Mouse (Mus musculus) MEL (cell line): ENCODE data around the gene Rhof. TPM values are rescaled to one million over a fixed set of nuclear protein-coding genes. Genes with fewer than 3 reads are reported as not detected.
A peak's percentile ranks its signal among the peaks of the same experiment; 100 is the strongest.

Source experiments
- DNase-seq: peaks from one replicate; pipeline ENCODE4 v3.0.0; 2011; ENCODE audit warnings: low read depth, low spot score
- H3K27ac ChIP-seq: 2 replicates; pipeline ENCODE4 v1.5.1; 2012; ENCODE audit warnings: low read depth, mild to moderate bottlenecking, control low read depth, low read length, moderate library complexity; ENCODE audit not compliant: control insufficient read depth
- H3K27me3 ChIP-seq, 2 experiments: fragments of 150-350 bp in 1 of 2; sonication (generic) in 1 of 2; 2 replicates each; pipeline ENCODE4 v1.6.1; 2012; ENCODE audit warnings: low read length in 2 of 2, mild to moderate bottlenecking in 2 of 2, improper control_type of control experiment in 1 of 2, moderate library complexity in 1 of 2; ENCODE audit not compliant: insufficient read depth in 2 of 2, control insufficient read depth in 1 of 2
- H3K36me3 ChIP-seq, 2 experiments: 2 replicates each; pipeline ENCODE4 v1.6.1; 2012 to 2014; ENCODE audit warnings: low read length in 2 of 2, improper control_type of control experiment in 1 of 2, inconsistent platforms in 1 of 2, mild to moderate bottlenecking in 1 of 2; ENCODE audit not compliant: insufficient read depth in 2 of 2, control insufficient read depth in 1 of 2
- H3K4me1 ChIP-seq, 2 experiments: fragments of 150-350 bp in 1 of 2; sonication (generic) in 1 of 2; 2 replicates each; pipeline ENCODE4 v1.6.1; 2012; ENCODE audit warnings: low read length in 2 of 2, improper control_type of control experiment in 1 of 2, mild to moderate bottlenecking in 1 of 2; ENCODE audit not compliant: insufficient read depth in 2 of 2, control insufficient read depth in 1 of 2
- H3K4me3 ChIP-seq, 2 experiments: fragments of 150-350 bp in 1 of 2; sonication (generic) in 1 of 2; 2 replicates each; pipeline ENCODE4 v1.5.1; 2012; ENCODE audit warnings: low read depth in 2 of 2, low read length in 2 of 2, mild to moderate bottlenecking in 2 of 2, moderate library complexity in 2 of 2, control low read depth in 1 of 2, improper control_type of control experiment in 1 of 2; ENCODE audit not compliant: control insufficient read depth in 1 of 2, insufficient read depth in 1 of 2
- H3K79me2 ChIP-seq: 2 replicates; pipeline ENCODE4 v1.6.1; 2012; ENCODE audit warnings: mild to moderate bottlenecking, low read length, moderate library complexity; ENCODE audit not compliant: control insufficient read depth, poor library complexity, insufficient read depth
- H3K9ac ChIP-seq: 2 replicates; pipeline ENCODE4 v1.6.1; 2012; ENCODE audit warnings: low read depth, mild to moderate bottlenecking, control low read depth, low read length, moderate library complexity; ENCODE audit not compliant: control insufficient read depth, poor library complexity, severe bottlenecking
- H3K9me3 ChIP-seq: fragments of 150-350 bp; sonication (generic); replicated peaks from 2 replicates; pipeline ENCODE4 v1.6.1; 2012; ENCODE audit warnings: mild to moderate bottlenecking, low read length, improper control_type of control experiment, moderate library complexity; ENCODE audit not compliant: insufficient read depth
- CTCF ChIP-seq, 3 experiments: IDR thresholded peaks in 2 of 3; conservative IDR thresholded peaks in 1 of 3; 2 replicates each; pipeline ENCODE4 v1.5.1; 2011 to 2012; ENCODE audit warnings: low read length in 3 of 3, low read depth in 2 of 3, mild to moderate bottlenecking in 2 of 3, improper control_type of control experiment in 1 of 3, inconsistent platforms in 1 of 3, mixed read lengths in 1 of 3, moderate library complexity in 1 of 3; ENCODE audit not compliant: control insufficient read depth in 1 of 3, insufficient read depth in 1 of 3, poor library complexity in 1 of 3, severe bottlenecking in 1 of 3
- E2F4 ChIP-seq: IDR thresholded peaks from 2 replicates; pipeline ENCODE4 v1.6.1; 2011; ENCODE audit warnings: low read depth, low read length, improper control_type of control experiment, borderline replicate concordance
- ELF1 ChIP-seq: IDR thresholded peaks from 2 replicates; pipeline ENCODE4 v1.6.1; 2014; ENCODE audit warnings: low read depth, mild to moderate bottlenecking, inconsistent platforms, low read length, improper control_type of control experiment, moderate library complexity
- EP300 ChIP-seq, 2 experiments: IDR thresholded peaks; 2 replicates each; pipeline ENCODE4 v1.6.1; 2011; ENCODE audit warnings: improper control_type of control experiment in 2 of 2, low read length in 2 of 2, low read depth in 1 of 2, mild to moderate bottlenecking in 1 of 2
- MAZ ChIP-seq: IDR thresholded peaks from 2 replicates; pipeline ENCODE4 v1.6.1; 2012; ENCODE audit warnings: low read depth, mild to moderate bottlenecking, inconsistent platforms, low read length, improper control_type of control experiment
- MXI1 ChIP-seq: IDR thresholded peaks from 2 replicates; pipeline ENCODE4 v1.6.1; 2011; ENCODE audit warnings: mild to moderate bottlenecking, low read depth, low read length, improper control_type of control experiment
- MYC ChIP-seq: IDR thresholded peaks from 2 replicates; pipeline ENCODE4 v1.6.1; 2011; ENCODE audit warnings: low read depth, mild to moderate bottlenecking, low read length, improper control_type of control experiment, moderate library complexity
- POLR2A ChIP-seq, 2 experiments: IDR thresholded peaks; 2 replicates each; pipeline ENCODE4 v1.6.1; 2011 to 2012; ENCODE audit warnings: low read length in 2 of 2, mild to moderate bottlenecking in 2 of 2, control low read depth in 1 of 2, improper control_type of control experiment in 1 of 2, low read depth in 1 of 2, moderate library complexity in 1 of 2; ENCODE audit not compliant: control insufficient read depth in 1 of 2, insufficient read depth in 1 of 2, poor library complexity in 1 of 2
- POLR2AphosphoS5 ChIP-seq: IDR thresholded peaks from 2 replicates; pipeline ENCODE4 v1.6.1; 2012; ENCODE audit warnings: low read depth, borderline replicate concordance, mild to moderate bottlenecking, inconsistent platforms, low read length, moderate library complexity, mixed read lengths
- RAD21 ChIP-seq: IDR thresholded peaks from 2 replicates; pipeline ENCODE4 v1.6.1; 2011; ENCODE audit warnings: mild to moderate bottlenecking, low read depth, low read length, improper control_type of control experiment
- SIN3A ChIP-seq: IDR thresholded peaks from 2 replicates; pipeline ENCODE4 v1.6.1; 2012; ENCODE audit warnings: low read length, improper control_type of control experiment, inconsistent platforms
- SMC3 ChIP-seq: IDR thresholded peaks from 2 replicates; pipeline ENCODE4 v1.6.1; 2011; ENCODE audit warnings: low read depth, low read length, improper control_type of control experiment
- TAL1 ChIP-seq: IDR thresholded peaks from 2 replicates; pipeline ENCODE4 v1.6.1; 2012; ENCODE audit warnings: mild to moderate bottlenecking, inconsistent platforms, low read length, moderate library complexity, mixed read lengths
- TBP ChIP-seq: IDR thresholded peaks from 2 replicates; pipeline ENCODE4 v1.8.0; 2011; ENCODE audit warnings: low read depth, low read length, improper control_type of control experiment
- ZC3H11A ChIP-seq: IDR thresholded peaks from 2 replicates; pipeline ENCODE4 v1.6.1; 2012; ENCODE audit warnings: low read depth, mild to moderate bottlenecking, inconsistent platforms, low read length, improper control_type of control experiment
- ZMIZ1 ChIP-seq: IDR thresholded peaks from 2 replicates; pipeline ENCODE4 v1.6.1; 2012; ENCODE audit warnings: low read depth, mild to moderate bottlenecking, inconsistent platforms, low read length, improper control_type of control experiment, moderate library complexity
- polyA plus RNA-seq, 2 experiments: library from polyadenylated mRNA; stranded (reverse) in 1 of 2; unstranded in 1 of 2; fragments of >175 nt in 1 of 2; fragments of >200 nt in 1 of 2; gene quantifications; 2 replicates each; pipeline versions ENCODE4 v1.2.1 to v1.2.4; 2012; ENCODE audit warnings: low replicate concordance in 2 of 2, low read depth in 1 of 2; ENCODE audit not compliant: insufficient read length in 2 of 2, insufficient read depth in 1 of 2, missing spikeins in 1 of 2
- total RNA-seq: library from RNA; depleted of rRNA; stranded (reverse); fragments of 300-350 nt; gene quantifications from 2 replicates; pipeline ENCODE4 v1.2.3, GENCODE M21; 2012

The Rhof gene
- total and polyA plus RNA-seq, 3 experiments: 2.5 to 10.4 TPM; not detected in 1

DNA sequence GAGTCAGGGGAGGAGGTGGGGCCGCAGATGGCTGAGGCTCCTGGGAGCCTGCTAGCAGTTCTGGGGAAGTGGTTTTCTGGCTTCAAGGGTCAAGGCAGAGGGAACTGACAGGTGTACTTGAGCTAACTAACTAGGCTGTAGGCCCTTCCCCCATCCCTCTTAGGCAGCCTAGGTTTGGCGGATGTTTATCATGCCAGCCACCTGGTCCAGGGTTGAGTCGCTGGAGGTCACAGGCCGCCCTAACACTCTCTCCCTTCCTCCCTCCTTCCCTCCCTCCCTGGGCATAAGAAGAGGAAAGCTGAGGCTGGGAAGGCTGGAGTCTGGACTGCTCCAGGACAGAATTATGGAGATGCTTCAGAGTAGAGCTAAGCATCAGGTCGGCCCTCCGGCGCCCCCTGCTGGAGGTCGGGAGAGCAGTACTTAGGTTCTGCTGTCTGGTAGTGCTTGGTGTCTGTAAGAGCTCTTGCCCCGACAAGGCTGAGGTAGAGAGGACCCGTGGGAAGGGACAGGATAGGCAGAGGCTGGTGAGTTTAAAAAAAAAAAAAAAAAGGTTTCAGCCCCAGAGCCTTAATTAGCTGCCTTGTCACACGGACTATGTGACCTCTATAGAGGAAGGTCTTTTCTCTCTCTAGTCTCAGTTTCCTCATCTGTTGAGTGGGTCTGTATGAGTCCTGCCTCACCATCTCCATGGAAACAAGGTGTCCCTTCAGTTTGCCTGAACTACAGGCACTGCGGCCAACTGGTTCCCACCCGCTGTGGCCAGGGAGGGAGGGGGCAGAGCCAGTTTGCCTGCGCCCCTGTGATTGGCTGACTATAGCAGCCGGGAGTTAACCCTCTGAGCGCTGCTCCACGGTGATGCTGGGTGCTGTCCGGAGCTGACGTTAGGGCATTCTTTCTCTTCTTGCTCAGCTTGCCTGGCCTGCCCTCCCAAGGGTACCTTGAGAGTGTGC lies 17.2 kb upstream of the Rhof start:
- DNase-seq: peak; percentile 89
- H3K4me3 ChIP-seq: peak overlapping the region in 1 of 2 experiments; percentile 29; a peak in 2 of 4 replicates
- H3K4me1 ChIP-seq: peaks cover 0 to 21% of the 10 kb centered on the region in 2 experiments; a peak in 2 of 4 replicates
- H3K27ac ChIP-seq: no peak overlapping the region
- peaks cover 2 to 26% of the 10 kb centered on the region in 2 experiments; a peak in 3 of 4 replicates for H3K36me3 ChIP-seq
- peaks cover 49% of the 10 kb centered on the region for H3K79me2 ChIP-seq
- TF ChIP-seq MAZ (0 out of 2 replicates have a peak, but pooled peaks have one; percentile 55), SIN3A (peak; percentile 57; the same call in 1 of the 2 replicates), E2F4 (no peak), MXI1 (0 out of 2 replicates have a peak, but pooled peaks have one; percentile 31), SMC3 (peak; percentile 85), CTCF (IDR thresholded peaks at IDR 0.05 in 2 of 3, conservative IDR thresholded peaks at IDR 0.05 in 1 of 3; ENCODE audit: control insufficient read depth in 1 of 3, insufficient read depth in 1 of 3, low read depth in 2 of 3, low read length in 3 of 3, poor library complexity in 1 of 3, severe bottlenecking in 1 of 3) (peak; percentile 87 to 93 (median 92)), POLR2AphosphoS5 (no peak), TAL1 (peak; percentile 65), RAD21 (peak; percentile 67), MYC (no peak), ZC3H11A (peak; percentile 57), POLR2A (IDR thresholded peaks at IDR 0.05; ENCODE audit: control insufficient read depth in 1 of 2, insufficient read depth in 1 of 2, low read depth in 1 of 2, low read length in 2 of 2, poor library complexity in 1 of 2) (no peak), ZMIZ1 (no peak), ELF1 (no peak), TBP (0 out of 2 replicates have a peak, but pooled peaks have one; percentile 6), EP300 (IDR thresholded peaks at IDR 0.05; ENCODE audit: low read depth in 1 of 2, low read length in 2 of 2) (no peak)
- no peaks in the 10 kb centered on the region for H3K9me3 ChIP-seq
- peak overlapping the region; percentile 37; the same call in 1 of the 2 replicates for H3K9ac ChIP-seq
- H3K27me3 ChIP-seq: no peaks in the 10 kb centered on the region

DNA sequence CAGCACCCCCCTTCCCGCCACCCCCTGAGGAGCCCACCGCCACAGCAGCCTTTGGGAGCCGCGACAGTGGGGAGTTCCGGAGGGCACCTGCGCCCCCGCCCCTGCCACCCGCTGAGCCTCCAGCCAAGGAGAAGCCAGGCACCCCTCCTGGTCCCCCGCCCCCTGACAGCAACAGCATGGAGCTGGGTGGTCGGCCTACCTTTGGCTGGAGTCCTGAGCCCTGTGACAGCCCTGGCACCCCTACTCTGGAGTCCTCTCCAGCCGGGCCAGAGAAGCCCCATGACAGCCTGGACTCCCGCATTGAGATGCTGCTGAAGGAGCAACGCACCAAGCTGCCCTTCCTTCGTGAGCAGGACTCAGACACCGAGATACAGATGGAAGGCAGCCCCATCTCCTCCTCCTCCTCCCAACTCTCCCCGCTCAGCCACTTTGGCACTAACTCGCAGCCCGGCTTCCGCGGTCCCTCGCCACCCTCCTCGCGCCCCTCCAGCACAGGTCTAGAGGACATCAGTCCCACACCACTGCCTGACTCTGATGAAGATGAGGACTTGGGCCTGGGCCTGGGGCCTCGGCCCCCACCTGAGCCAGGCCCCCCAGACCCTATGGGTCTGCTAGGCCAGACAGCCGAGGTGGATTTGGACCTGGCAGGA lies 15.7 kb upstream of the Rhof start:
- peaks cover 64% of the 10 kb centered on the region for H3K79me2 ChIP-seq
- no peak overlapping the region for H3K9ac ChIP-seq
- H3K4me1 ChIP-seq: peaks cover 0 to 21% of the 10 kb centered on the region in 2 experiments; a peak in 3 of 4 replicates
- no peak overlapping the region for H3K4me3 ChIP-seq
- no peak for DNase-seq
- no peaks in the 10 kb centered on the region for H3K9me3 ChIP-seq
- H3K27ac ChIP-seq: no peak overlapping the region
- peaks cover 2 to 26% of the 10 kb centered on the region in 2 experiments; a peak in 3 of 4 replicates for H3K36me3 ChIP-seq
- no peak for TF ChIP-seq TBP
- no peaks in the 10 kb centered on the region for H3K27me3 ChIP-seq
